Mouse (Mus musculus): Measurements from ENCODE around the gene B3gnt7.

The B3gnt7 gene

GRCm38 (mm10) chr1:86302532-86302931 lies at the start of gene B3gnt7:
B3gnt7 (plus strand) TSS chr1:86302832.
- in situ Hi-C loops (cut with MboI, MseI), result no loop called here

GRCm38 (mm10) chr1:86253410-86253809 lies 49.2 kb upstream of the B3gnt7 start:
- in situ Hi-C loops (cut with MboI, MseI), result no loop called here

- in situ Hi-C loops (cut with MboI, MseI), result no loop called here
These were observed 46.3 kb upstream of the B3gnt7 start for GRCm38 (mm10) chr1:86256311-86256710.

GRCm38 (mm10) chr1:86257228-86257627 lies 45.4 kb upstream of the B3gnt7 start:
- in situ Hi-C loops (cut with MboI, MseI), result no loop called here

- in situ Hi-C loops (cut with MboI, MseI), result no loop called here
These were observed 44.3 kb upstream of the B3gnt7 start for GRCm38 (mm10) chr1:86258171-86258824.

GRCm38 (mm10) chr1:86263564-86264339 lies 38.9 kb upstream of the B3gnt7 start:
- in situ Hi-C loops (cut with MboI, MseI), result loop anchor here in 1 of 2 experiments (10.0 kb wide), 2 partner anchors 301 to 671 kb away; no protein-coding TSS in a partner anchor

GRCm38 (mm10) chr1:86265060-86265459 lies 37.6 kb upstream of the B3gnt7 start:
- in situ Hi-C loops (cut with MboI, MseI), result loop anchor here in 1 of 2 experiments (10.0 kb wide), 2 partner anchors 300 to 670 kb away; no protein-coding TSS in a partner anchor

GRCm38 (mm10) chr1:86268492-86269189 lies 34.0 kb upstream of the B3gnt7 start:
- in situ Hi-C loops (cut with MboI, MseI), result loop anchor here in 1 of 2 experiments (10.0 kb wide), 2 partner anchors 296 to 666 kb away; no protein-coding TSS in a partner anchor

- in situ Hi-C loops (cut with MboI, MseI), result loop anchor here in 1 of 2 experiments (10.0 kb wide), 2 partner anchors 296 to 666 kb away; no protein-coding TSS in a partner anchor
These were observed 33.5 kb upstream of the B3gnt7 start for GRCm38 (mm10) chr1:86269190-86269508.

GRCm38 (mm10) chr1:86271707-86272106 lies 30.9 kb upstream of the B3gnt7 start:
- in situ Hi-C loops (cut with MboI, MseI), result no loop called here

GRCm38 (mm10) chr1:86277055-86277454 lies 25.6 kb upstream of the B3gnt7 start:
- in situ Hi-C loops (cut with MboI, MseI), result no loop called here

GRCm38 (mm10) chr1:86281781-86282536 lies 20.7 kb upstream of the B3gnt7 start:
- in situ Hi-C loops (cut with MboI, MseI), result no loop called here

- in situ Hi-C loops (cut with MboI, MseI), result no loop called here
These were observed 18.5 kb upstream of the B3gnt7 start for GRCm38 (mm10) chr1:86284101-86284500.

GRCm38 (mm10) chr1:86285295-86285694 lies 17.3 kb upstream of the B3gnt7 start:
- in situ Hi-C loops (cut with MboI, MseI), result no loop called here

GRCm38 (mm10) chr1:86287473-86287872 lies 15.2 kb upstream of the B3gnt7 start:
- in situ Hi-C loops (cut with MboI, MseI), result no loop called here

- in situ Hi-C loops (cut with MboI, MseI), result no loop called here
These were observed 12.2 kb upstream of the B3gnt7 start for GRCm38 (mm10) chr1:86290452-86290851.

- in situ Hi-C loops (cut with MboI, MseI), result no loop called here
These were observed 9.5 kb upstream of the B3gnt7 start for GRCm38 (mm10) chr1:86293091-86293490.

GRCm38 (mm10) chr1:86293868-86294267 lies 8.8 kb upstream of the B3gnt7 start:
- in situ Hi-C loops (cut with MboI, MseI), result no loop called here

- in situ Hi-C loops (cut with MboI, MseI), result no loop called here
These were observed 8.2 kb upstream of the B3gnt7 start for GRCm38 (mm10) chr1:86294472-86294871.

- in situ Hi-C loops (cut with MboI, MseI), result no loop called here
These were observed 2.5 kb upstream of the B3gnt7 start for GRCm38 (mm10) chr1:86300093-86300492.

- in situ Hi-C loops (cut with MboI, MseI), result no loop called here
These were observed 1.9 kb upstream of the B3gnt7 start for GRCm38 (mm10) chr1:86300731-86301130.
